Mouse (Mus musculus) CH12.LX (cell line): Measurements from ENCODE around the gene Agrp. TPM values are rescaled to one million over a fixed set of nuclear protein-coding genes. Genes with fewer than 3 reads are reported as not detected.
A peak's percentile ranks its signal among the peaks of the same experiment; 100 is the strongest.

Experiments
- DNase-seq: peaks from one replicate; pipeline ENCODE4 v3.0.0-alpha.2; 2013; ENCODE audit errors: extremely low read depth
- H3K27ac ChIP-seq: 2 replicates; pipeline ENCODE4 v1.5.1; 2012; ENCODE audit warnings: low read depth, mild to moderate bottlenecking, control low read depth, moderate library complexity; ENCODE audit not compliant: insufficient read depth
- H3K27me3 ChIP-seq: replicated peaks from 2 replicates; pipeline ENCODE3; 2012; ENCODE audit warnings: inconsistent platforms
- H3K36me3 ChIP-seq, 2 experiments: replicated peaks in 1 of 2; 2 replicates each; pipeline versions ENCODE3 to v1.6.1; 2012; ENCODE audit warnings: inconsistent platforms in 1 of 2, low read length in 1 of 2, mild to moderate bottlenecking in 1 of 2, mixed read lengths in 1 of 2, moderate library complexity in 1 of 2; ENCODE audit not compliant: control insufficient read depth in 1 of 2, insufficient read depth in 1 of 2
- H3K4me1 ChIP-seq, 2 experiments: 2 replicates each; pipeline ENCODE4 v1.6.1; 2012; ENCODE audit warnings: inconsistent platforms in 1 of 2, moderate library complexity in 1 of 2; ENCODE audit not compliant: insufficient read depth in 2 of 2, control insufficient read depth in 1 of 2
- H3K4me2 ChIP-seq: 2 replicates; pipeline ENCODE4 v1.6.1; 2012; ENCODE audit warnings: low read depth, mild to moderate bottlenecking, control low read depth; ENCODE audit not compliant: poor library complexity, insufficient read depth, severe bottlenecking
- H3K4me3 ChIP-seq, 3 experiments: fragments of 150-350 bp in 1 of 3; sonication (generic) in 1 of 3; replicated peaks in 1 of 3; 2 replicates each; pipeline versions ENCODE3 to v1.5.1; 2011 to 2012; ENCODE audit warnings: low read depth in 2 of 3, low read length in 2 of 3, mild to moderate bottlenecking in 2 of 3, moderate library complexity in 2 of 3, control low read depth in 1 of 3, improper control_type of control experiment in 1 of 3, inconsistent platforms in 1 of 3, mixed read lengths in 1 of 3; ENCODE audit not compliant: poor library complexity in 1 of 3
- H3K79me2 ChIP-seq: replicated peaks from 2 replicates; pipeline ENCODE4 v1.6.1; 2012; ENCODE audit warnings: mild to moderate bottlenecking, moderate library complexity; ENCODE audit not compliant: control insufficient read depth, poor library complexity, insufficient read depth, severe bottlenecking; ENCODE audit errors: extremely low read depth
- H3K9ac ChIP-seq: 2 replicates; pipeline ENCODE4 v1.6.1; 2012; ENCODE audit warnings: low read depth, mild to moderate bottlenecking, control low read depth, moderate library complexity; ENCODE audit not compliant: insufficient read depth
- H3K9me3 ChIP-seq: replicated peaks from 2 replicates; pipeline ENCODE3; 2012; ENCODE audit warnings: low read length, inconsistent platforms, mixed read lengths
- BHLHE40 ChIP-seq: IDR thresholded peaks from 2 replicates; pipeline ENCODE4 v1.6.1; 2011; ENCODE audit warnings: mild to moderate bottlenecking, low read depth, low read length, improper control_type of control experiment
- CHD1 ChIP-seq: IDR thresholded peaks from 2 replicates; pipeline ENCODE4 v1.6.1; 2012; ENCODE audit warnings: low read depth, low read length, improper control_type of control experiment, inconsistent platforms
- CTCF ChIP-seq, 2 experiments: IDR thresholded peaks in 1 of 2; conservative IDR thresholded peaks in 1 of 2; 2 replicates each; pipeline ENCODE4 v1.5.1; 2011 to 2012; ENCODE audit warnings: low read depth in 2 of 2, low read length in 2 of 2, improper control_type of control experiment in 1 of 2, inconsistent platforms in 1 of 2, mild to moderate bottlenecking in 1 of 2, moderate library complexity in 1 of 2
- ELF1 ChIP-seq: IDR thresholded peaks from 2 replicates; pipeline ENCODE4 v1.6.1; 2014; ENCODE audit warnings: low read depth, mild to moderate bottlenecking, inconsistent platforms, low read length, improper control_type of control experiment
- ETS1 ChIP-seq: conservative IDR thresholded peaks from 2 replicates; pipeline ENCODE4 v1.6.1; 2012; ENCODE audit warnings: low read depth, mild to moderate bottlenecking, inconsistent platforms, low read length, improper control_type of control experiment, moderate library complexity
- HCFC1 ChIP-seq: IDR thresholded peaks from 2 replicates; pipeline ENCODE4 v1.6.1; 2012; ENCODE audit warnings: low read depth, mild to moderate bottlenecking, inconsistent platforms, low read length, improper control_type of control experiment
- IRF4 ChIP-seq: IDR thresholded peaks from 2 replicates; pipeline ENCODE4 v1.6.1; 2014; ENCODE audit warnings: low read depth, mild to moderate bottlenecking, inconsistent platforms, low read length, improper control_type of control experiment
- JUND ChIP-seq: conservative IDR thresholded peaks from 2 replicates; pipeline ENCODE4 v1.6.1; 2011; ENCODE audit warnings: low read depth, low read length, improper control_type of control experiment
- MAFK ChIP-seq: IDR thresholded peaks from 2 replicates; pipeline ENCODE4 v1.6.1; 2011; ENCODE audit warnings: low read length, improper control_type of control experiment; ENCODE audit not compliant: insufficient replicate concordance
- MAX ChIP-seq: IDR thresholded peaks from 2 replicates; pipeline ENCODE4 v1.6.1; 2011; ENCODE audit warnings: low read length, improper control_type of control experiment
- MAZ ChIP-seq: IDR thresholded peaks from 2 replicates; pipeline ENCODE4 v1.6.1; 2012; ENCODE audit warnings: low read depth, mild to moderate bottlenecking, inconsistent platforms, low read length, improper control_type of control experiment, moderate library complexity
- MEF2A ChIP-seq: IDR thresholded peaks from 2 replicates; pipeline ENCODE4 v1.6.1; 2014; ENCODE audit warnings: low read depth, mild to moderate bottlenecking, inconsistent platforms, low read length, improper control_type of control experiment, borderline replicate concordance
- MYC ChIP-seq: IDR thresholded peaks from 2 replicates; pipeline ENCODE4 v1.6.1; 2011; ENCODE audit warnings: low read depth, mild to moderate bottlenecking, improper control_type of control experiment, low read length
- NELFE ChIP-seq: IDR thresholded peaks from 2 replicates; pipeline ENCODE4 v1.6.1; 2011; ENCODE audit warnings: low read depth, low read length, improper control_type of control experiment
- PAX5 ChIP-seq: IDR thresholded peaks from 2 replicates; pipeline ENCODE4 v1.6.1; 2012; ENCODE audit warnings: low read length, inconsistent platforms, mixed read lengths
- POLR2AphosphoS2 ChIP-seq: IDR thresholded peaks from 2 replicates; pipeline ENCODE4 v1.6.1; 2011; ENCODE audit warnings: low read depth, low read length, improper control_type of control experiment
- RAD21 ChIP-seq: IDR thresholded peaks from 2 replicates; pipeline ENCODE4 v1.6.1; 2011; ENCODE audit warnings: low read depth, mild to moderate bottlenecking, low read length, improper control_type of control experiment, moderate library complexity
- RCOR1 ChIP-seq: conservative IDR thresholded peaks from 2 replicates; pipeline ENCODE4 v1.6.1; 2012; ENCODE audit warnings: low read depth, mild to moderate bottlenecking, inconsistent platforms, low read length, improper control_type of control experiment
- SIN3A ChIP-seq: IDR thresholded peaks from 2 replicates; pipeline ENCODE4 v1.6.1; 2012; ENCODE audit warnings: low read length, improper control_type of control experiment, inconsistent platforms
- SMC3 ChIP-seq: IDR thresholded peaks from 2 replicates; pipeline ENCODE4 v1.6.1; 2011; ENCODE audit warnings: low read depth, low read length, improper control_type of control experiment
- TBP ChIP-seq: conservative IDR thresholded peaks from 2 replicates; pipeline ENCODE4 v1.6.1; 2011; ENCODE audit warnings: low read depth, low read length, improper control_type of control experiment
- TCF12 ChIP-seq: IDR thresholded peaks from 2 replicates; pipeline ENCODE4 v1.6.1; 2014; ENCODE audit warnings: low read depth, mild to moderate bottlenecking, inconsistent platforms, low read length, improper control_type of control experiment
- UBTF ChIP-seq: IDR thresholded peaks from 2 replicates; pipeline ENCODE4 v1.6.1; 2012; ENCODE audit warnings: low read depth, mild to moderate bottlenecking, inconsistent platforms, low read length, improper control_type of control experiment, moderate library complexity
- USF2 ChIP-seq: conservative IDR thresholded peaks from 2 replicates; pipeline ENCODE4 v1.6.1; 2011; ENCODE audit warnings: low read depth, low read length, improper control_type of control experiment
- ZC3H11A ChIP-seq: IDR thresholded peaks from 2 replicates; pipeline ENCODE4 v1.6.1; 2012; ENCODE audit warnings: low read depth, mild to moderate bottlenecking, inconsistent platforms, low read length, improper control_type of control experiment
- ZMIZ1 ChIP-seq: IDR thresholded peaks from 2 replicates; pipeline ENCODE4 v1.6.1; 2012; ENCODE audit warnings: low read depth, mild to moderate bottlenecking, inconsistent platforms, low read length, improper control_type of control experiment
- dilution Hi-C: fragments of 300-500 bp; cut with MboI; formaldehyde crosslinking; loops from 2 replicates; pipeline ENCODE4 v1.14.3; 2020; ENCODE audit warnings: low sequenced_read_pairs; ENCODE audit not compliant: extremely low pct_unique_long_range_greater_than_20kb, extremely low pct_ligation_motif_present
- in situ Hi-C: fragments of 300-500 bp; cut with MboI; formaldehyde crosslinking; loops from 3 replicates; pipeline ENCODE4 v1.14.3; 2019; ENCODE audit warnings: low sequenced_read_pairs, low pct_ligation_motif_present, low pct_unique_long_range_greater_than_20kb, mixed read lengths
- polyA plus RNA-seq: library from polyadenylated mRNA; unstranded; fragments of >175 nt; gene quantifications from 2 replicates; pipeline ENCODE4 v1.2.1, GENCODE M21; 2012; ENCODE audit warnings: low read depth; ENCODE audit not compliant: insufficient read length
- total RNA-seq, 2 experiments: library from RNA; depleted of rRNA; stranded (reverse); fragments of 300-350 nt in 1 of 2; fragments of >200 nt in 1 of 2; gene quantifications; 2 replicates each; pipeline ENCODE4 v1.2.3; 2012 to 2014

Agrp gene
- total and polyA plus RNA-seq, 3 experiments: 0.30 TPM; not detected in 2

DNA sequence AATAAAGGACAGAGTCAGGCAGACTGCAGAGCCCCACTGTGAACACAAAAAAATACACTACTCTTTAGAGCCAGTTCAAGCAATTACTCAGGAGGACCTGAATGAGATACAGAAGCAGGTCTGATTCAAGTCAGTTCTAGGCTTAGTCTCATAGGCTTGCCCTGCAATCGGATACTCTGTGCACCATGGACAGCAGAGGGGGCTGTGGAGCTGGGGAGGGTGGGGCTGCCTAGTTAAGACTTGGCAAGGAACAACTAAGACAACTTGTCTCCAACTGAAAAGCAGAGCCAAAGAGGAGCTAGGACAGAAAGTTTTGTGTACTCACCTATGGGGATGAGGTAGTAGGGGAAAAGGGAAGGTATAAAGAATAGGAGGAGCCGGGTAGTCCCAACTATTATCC lies 105.4 kb downstream of the Agrp start:
- Histone ChIP-seq H3K79me2 (no peaks in the 10 kb centered on the region), H3K36me3 (peaks cover 29 to 86% of the 10 kb centered on the region in 2 experiments), H3K27me3 (no peaks in the 10 kb centered on the region), H3K9ac (no peak overlapping the region)
- TF ChIP-seq MYC: no peak
- TF ChIP-seq IRF4: no peak
- peak; percentile 68; the same call in 1 of the 2 replicates for TF ChIP-seq MAZ
- TF ChIP-seq POLR2AphosphoS2: no peak
- TF ChIP-seq HCFC1: no peak
- TF ChIP-seq ZMIZ1: no peak
- no peak for TF ChIP-seq TBP
- TF ChIP-seq ETS1: no peak
- no peak for TF ChIP-seq MAFK
- TF ChIP-seq MAX: no peak
- no peak for TF ChIP-seq MEF2A
- TF ChIP-seq ZC3H11A: no peak
- no peak for TF ChIP-seq ELF1
- no peak for TF ChIP-seq BHLHE40
- TF ChIP-seq JUND: no peak
- TF ChIP-seq UBTF: no peak
- TF ChIP-seq SIN3A: no peak
- no peak for TF ChIP-seq NELFE
- no peak for TF ChIP-seq USF2
- TF ChIP-seq RAD21: no peak; the same call in 1 of the 2 replicates
- TF ChIP-seq SMC3: peak; percentile 36; the same call in 1 of the 2 replicates
- no peak for TF ChIP-seq TCF12
- TF ChIP-seq RCOR1: no peak
- TF ChIP-seq PAX5: no peak
- TF ChIP-seq CHD1: no peak
- peak in 1 of 2 experiments; percentile 56; a peak in 2 of 4 replicates for TF ChIP-seq CTCF (conservative IDR thresholded peaks at IDR 0.05 in 1 of 2, IDR thresholded peaks at IDR 0.05 in 1 of 2; ENCODE audit: low read depth in 2 of 2, low read length in 2 of 2)
- TF ChIP-seq, all 38 proteins: peak for 3
- H3K4me1 ChIP-seq: peaks cover 0 to 9% of the 10 kb centered on the region in 2 experiments; a peak in 2 of 4 replicates
- peak; percentile 37 for DNase-seq
- dilution Hi-C loops: no loop called here
- H3K27ac ChIP-seq: no peak overlapping the region
- in situ Hi-C loops: no loop called here
- H3K4me3 ChIP-seq: no peak overlapping the region
- no peak overlapping the region for H3K4me2 ChIP-seq
- no peaks in the 10 kb centered on the region for H3K9me3 ChIP-seq
